Mouse (Mus musculus) thymus, adult 2 months (tissue): Measurements from ENCODE around the gene Hexdc.
A peak's percentile ranks its signal among the peaks of the same experiment; 100 is the strongest.

Experiments used
- CTCF ChIP-seq: fragments of 200-500 bp; IDR thresholded peaks from 2 replicates; pipeline ENCODE4 v1.5.1; 2012; ENCODE audit warnings: mild to moderate bottlenecking, control low read depth, low read length, moderate library complexity, borderline replicate concordance; ENCODE audit not compliant: control insufficient read depth, poor library complexity, insufficient read depth; ENCODE audit errors: extremely low read depth
- POLR2A ChIP-seq: fragments of 200-500 bp; IDR thresholded peaks from 2 replicates; pipeline ENCODE4 v1.6.1; 2012; ENCODE audit warnings: mild to moderate bottlenecking, low read length, control low read depth, moderate library complexity; ENCODE audit not compliant: control insufficient read depth, poor library complexity, insufficient read depth; ENCODE audit errors: extremely low read depth

- TF ChIP-seq POLR2A (no peak), CTCF (peak; percentile 68; the same call in 1 of the 2 replicates)
These were observed 31.4 kb downstream of the Hexdc start for GRCm38 (mm10) chr11:121235475-121236238.
